Mouse (Mus musculus) small intestine, adult 2 months (tissue): ENCODE measurements around the gene Wdr59.

Source experiments
- CTCF ChIP-seq: fragments of 200-500 bp; IDR thresholded peaks from 2 replicates; pipeline ENCODE4 v1.5.1; 2012; ENCODE audit warnings: low read depth, mild to moderate bottlenecking, control low read depth, inconsistent platforms, low read length, moderate library complexity, mixed read lengths; ENCODE audit not compliant: insufficient replicate concordance, insufficient read length; ENCODE audit errors: extremely low read depth
- POLR2A ChIP-seq: fragments of 200-500 bp; IDR thresholded peaks from 2 replicates; pipeline ENCODE4 v1.6.1; 2012; ENCODE audit warnings: low read depth, mild to moderate bottlenecking, control low read depth, inconsistent platforms, low read length, moderate library complexity

DNA sequence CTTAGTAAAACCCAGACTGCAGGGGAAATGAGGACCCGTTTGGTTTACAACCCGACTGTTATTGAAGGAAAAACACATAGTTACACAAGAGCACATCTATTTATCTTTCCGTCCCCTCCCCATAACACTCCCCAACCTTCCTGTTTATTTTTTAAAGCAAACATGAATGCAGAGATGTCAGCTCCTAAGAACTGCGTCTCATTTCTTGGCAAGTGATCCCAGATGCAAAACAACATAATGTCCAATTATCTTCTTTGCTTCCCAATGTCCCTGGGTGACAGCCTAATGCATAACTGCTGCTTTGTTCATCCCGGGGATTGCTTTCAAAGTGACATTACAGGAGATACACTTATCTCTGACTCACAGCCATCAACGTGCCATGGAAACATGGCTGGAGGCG, 30.7 kb downstream of the Wdr59 start:
- no peak for TF ChIP-seq CTCF
- no peak for TF ChIP-seq POLR2A
